Mouse (Mus musculus) liver, embryonic 14.5 days (tissue): ENCODE measurements around the gene Irx2. TPM values are rescaled to one million over a fixed set of nuclear protein-coding genes. Genes with fewer than 3 reads are reported as not detected.
A peak's percentile ranks its signal among the peaks of the same experiment; 100 is the strongest.

Source experiments
- ATAC-seq: fragments of 200-750 bp; cut with Nextera tagmentation; 2 replicates; pipeline ENCODE4 v1.8.0; 2017; ENCODE audit warnings: moderate number of reproducible peaks, mild to moderate bottlenecking, moderate library complexity; ENCODE audit not compliant: insufficient read depth
- DNase-seq, 3 experiments: peaks; one replicate each; pipeline ENCODE4 v3.0.0-alpha.2; 2012 to 2013; ENCODE audit warnings: low read depth in 3 of 3, low spot score in 3 of 3
- H3K27ac ChIP-seq: fragments of 300-500 bp; sonication (generic); 2 replicates; pipeline ENCODE4 v1.5.1; 2014; ENCODE audit warnings: moderate library complexity, mild to moderate bottlenecking, control low read depth, inconsistent platforms
- H3K27me3 ChIP-seq: fragments of 300-500 bp; sonication (generic); 2 replicates; pipeline ENCODE4 v1.6.1; 2014; ENCODE audit warnings: mild to moderate bottlenecking, low read length, moderate library complexity; ENCODE audit not compliant: control insufficient read depth, insufficient read depth
- H3K36me3 ChIP-seq: fragments of 300-500 bp; sonication (generic); replicated peaks from 2 replicates; pipeline ENCODE4 v1.6.1; 2014; ENCODE audit warnings: low read depth; ENCODE audit not compliant: control insufficient read depth, insufficient read depth
- H3K4me1 ChIP-seq, 2 experiments: fragments of 200-500 bp in 1 of 2; fragments of 300-500 bp in 1 of 2; sonication (generic) in 1 of 2; replicated peaks; 2 replicates each; pipeline ENCODE4 v1.6.1; 2012 to 2014; ENCODE audit warnings: antibody characterized with exemption in 1 of 2, inconsistent platforms in 1 of 2, low read length in 1 of 2; ENCODE audit not compliant: control insufficient read depth in 2 of 2, insufficient read depth in 2 of 2
- H3K4me2 ChIP-seq: fragments of 300-500 bp; sonication (generic); 2 replicates; pipeline ENCODE4 v1.6.1; 2014; ENCODE audit warnings: low read depth, mild to moderate bottlenecking, control low read depth, moderate library complexity
- H3K4me3 ChIP-seq, 2 experiments: fragments of 200-500 bp in 1 of 2; fragments of 300-500 bp in 1 of 2; sonication (generic) in 1 of 2; 2 replicates each; pipeline ENCODE4 v1.5.1; 2012 to 2014; ENCODE audit warnings: low read depth in 2 of 2, low read length in 2 of 2, mild to moderate bottlenecking in 2 of 2, control low read depth in 1 of 2, inconsistent platforms in 1 of 2, moderate library complexity in 1 of 2; ENCODE audit not compliant: insufficient read depth in 1 of 2
- H3K9ac ChIP-seq: fragments of 300-500 bp; sonication (generic); replicated peaks from 2 replicates; pipeline ENCODE4 v1.6.1; 2014; ENCODE audit warnings: mild to moderate bottlenecking, control low read depth, moderate library complexity
- H3K9me3 ChIP-seq: fragments of 300-500 bp; sonication (generic); 2 replicates; pipeline ENCODE4 v1.6.1; 2016; ENCODE audit warnings: low read length, mixed read lengths; ENCODE audit not compliant: control insufficient read depth
- CTCF ChIP-seq: IDR thresholded peaks from 2 replicates; pipeline ENCODE4 v1.5.1; 2016; ENCODE audit warnings: antibody characterized with exemption, low read depth, control low read depth
- EP300 ChIP-seq: IDR thresholded peaks from 2 replicates; pipeline ENCODE4 v1.6.1; 2016; ENCODE audit warnings: antibody characterized with exemption, low read depth
- WGBS: fragments of 180-500 bp; shearing (Covaris S2); extraction: QIAGEN DNeasy Blood & Tissue Kit; methylation state at CpG from one replicate; pipeline ENCODE4 v1.1.7; 2014; ENCODE audit not compliant: insufficient replicate concordance; 5-methylcytosine and 5-hydroxymethylcytosine counted together
- polyA plus RNA-seq, 2 experiments: library from polyadenylated mRNA; depleted of rRNA in 1 of 2; stranded (reverse) in 1 of 2; unstranded in 1 of 2; fragments of >200 nt; fragmentation: Nextera tagmentation in 1 of 2; extraction: Ambion mirVana in 1 of 2; gene quantifications; 2 replicates each; pipeline versions ENCODE4 v1.2.1 to v1.2.3; 2012 to 2014

Irx2 gene
- polyA plus RNA-seq, 2 experiments: 0.09 TPM; not detected in 1

DNA sequence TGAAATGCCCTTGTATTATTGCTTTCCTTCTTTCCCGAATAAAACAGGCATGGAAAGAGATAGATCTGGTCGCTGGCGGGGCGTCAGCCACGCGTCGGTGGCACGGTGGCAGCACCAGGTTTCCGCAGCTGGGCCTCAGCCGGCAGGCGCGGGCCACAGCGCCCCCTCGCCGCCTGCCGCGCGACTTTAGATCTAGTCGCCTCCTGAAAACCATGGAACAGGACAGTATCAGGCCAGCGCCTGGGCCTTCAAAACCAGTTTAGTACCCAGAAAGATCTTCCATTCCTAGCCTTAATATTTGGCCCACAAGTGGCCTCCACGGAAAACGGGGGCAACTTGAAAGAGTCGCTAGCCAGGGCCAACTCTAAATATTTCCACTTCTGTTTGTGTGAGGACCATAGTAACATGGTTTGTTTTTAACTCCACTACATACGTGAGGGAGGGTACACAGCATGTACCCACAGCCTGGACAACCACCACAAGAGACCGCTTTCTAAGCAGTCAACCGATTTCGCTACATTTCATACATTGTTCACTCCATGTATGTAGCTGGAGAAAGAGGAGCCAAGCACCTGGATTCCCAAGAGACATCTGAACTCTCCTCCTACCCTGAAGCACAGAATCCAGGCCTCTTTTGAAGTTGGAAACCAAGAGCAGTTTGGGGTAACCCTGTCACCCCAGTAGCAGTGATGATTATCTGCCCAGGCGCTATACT, 3.2 kb upstream of the Irx2 start:
- H3K9ac ChIP-seq: no peak overlapping the region
- H3K4me1 ChIP-seq: no peaks in the 10 kb centered on the region
- no peak overlapping the region for H3K4me2 ChIP-seq
- TF ChIP-seq CTCF: no peak
- H3K27me3 ChIP-seq: peaks cover 87% of the 10 kb centered on the region
- H3K27ac ChIP-seq: no peak overlapping the region
- DNase-seq: no peak
- H3K36me3 ChIP-seq: no peaks in the 10 kb centered on the region
- no peak overlapping the region for H3K4me3 ChIP-seq
- WGBS: 8% methylated on average over 28 of the region's 28 CpGs
- no peaks in the 10 kb centered on the region for H3K9me3 ChIP-seq
- ATAC-seq: no peak

DNA sequence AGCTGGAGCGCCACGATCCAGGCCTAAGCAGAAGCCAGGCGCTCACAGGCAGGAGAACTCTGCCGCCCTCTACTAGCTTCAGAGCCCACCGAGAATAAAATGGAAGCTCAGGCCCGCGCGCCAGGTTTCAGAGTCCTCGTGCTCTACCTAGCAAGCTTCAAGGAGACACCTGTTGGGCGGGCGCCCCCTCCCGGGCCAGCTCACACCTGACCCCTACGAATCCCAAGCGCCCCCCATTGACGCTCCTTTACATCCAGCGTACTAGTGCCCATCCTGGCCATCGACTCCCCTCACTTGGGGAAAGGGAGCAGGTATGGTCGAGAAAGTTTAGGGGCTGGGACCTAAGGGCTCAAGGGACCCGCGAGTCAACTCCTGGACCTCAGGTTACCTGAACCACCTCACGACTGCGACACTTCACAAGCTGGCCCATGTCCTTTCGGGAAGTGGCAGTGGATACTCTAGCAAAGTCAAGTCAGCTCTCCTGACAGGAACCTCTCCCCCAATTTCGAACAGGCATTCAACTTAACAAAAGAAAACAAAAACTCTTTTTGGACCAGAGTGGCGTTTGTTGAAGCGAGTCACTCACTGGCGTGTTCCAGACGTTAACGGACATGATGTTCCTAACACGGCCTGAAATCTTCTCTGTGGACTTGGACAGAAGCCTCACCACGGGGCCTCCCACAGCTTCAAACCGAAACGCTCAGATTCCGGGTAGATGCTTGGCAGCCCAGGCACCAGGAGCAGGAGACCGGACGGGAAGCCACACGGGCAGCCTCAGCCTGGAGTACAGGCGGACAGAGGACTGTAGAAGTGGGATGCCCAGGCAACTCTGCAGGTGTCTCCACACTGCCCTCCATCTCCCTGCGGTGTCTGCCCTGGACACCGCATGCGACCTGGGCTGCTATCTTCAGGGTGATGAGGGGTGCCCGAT, 964 bp upstream of the Irx2 start:
- H3K36me3 ChIP-seq: no peaks in the 10 kb centered on the region
- H3K27ac ChIP-seq: no peak overlapping the region
- H3K27me3 ChIP-seq: peaks cover 98% of the 10 kb centered on the region
- no peak overlapping the region for H3K9ac ChIP-seq
- ATAC-seq (no peak), DNase-seq (no peak)
- H3K9me3 ChIP-seq: no peaks in the 10 kb centered on the region
- 2% methylated on average over 42 of the region's 42 CpGs for WGBS
- no peak overlapping the region for H3K4me3 ChIP-seq
- H3K4me1 ChIP-seq: no peaks in the 10 kb centered on the region
- no peak for TF ChIP-seq EP300
- peak; percentile 14; the same call in 1 of the 2 replicates for TF ChIP-seq CTCF
- peak overlapping the region; percentile 54; the same call in 1 of the 2 replicates for H3K4me2 ChIP-seq

DNA sequence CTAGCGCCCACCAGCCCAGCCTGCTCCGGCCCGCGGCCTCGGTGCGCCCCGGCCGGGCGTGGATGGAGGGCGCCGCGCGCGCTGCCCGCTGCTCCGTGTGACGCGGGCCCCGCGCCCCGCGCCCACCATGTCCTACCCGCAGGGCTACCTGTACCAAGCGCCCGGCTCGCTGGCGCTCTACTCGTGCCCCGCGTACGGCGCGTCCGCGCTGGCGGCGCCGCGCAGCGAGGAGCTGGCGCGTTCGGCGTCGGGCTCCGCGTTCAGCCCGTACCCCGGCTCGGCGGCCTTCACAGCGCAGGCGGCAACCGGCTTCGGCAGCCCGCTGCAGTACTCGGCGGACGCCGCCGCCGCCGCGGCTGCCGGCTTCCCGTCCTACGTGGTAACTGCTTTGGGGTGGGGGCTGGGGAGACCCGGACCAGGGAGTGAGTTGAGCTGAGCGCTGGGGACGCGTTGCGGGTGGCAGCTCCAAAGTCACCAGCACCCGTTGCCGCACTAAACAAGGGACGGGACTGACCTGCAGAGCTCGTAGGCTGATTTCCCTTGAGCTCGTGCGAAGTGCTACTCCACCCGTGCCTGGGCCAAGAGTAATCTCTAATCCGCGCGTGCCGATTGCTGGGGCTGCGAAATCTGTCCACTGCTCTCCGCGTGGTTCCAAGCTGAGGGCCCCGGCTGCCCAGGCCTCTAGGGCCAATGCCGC, 463 bp downstream of the Irx2 start:
- TF ChIP-seq EP300: no peak
- TF ChIP-seq CTCF: no peak
- Histone ChIP-seq H3K27ac (no peak overlapping the region), H3K4me1 (no peaks in the 10 kb centered on the region), H3K4me2 (peak overlapping the region; percentile 54), H3K9me3 (no peaks in the 10 kb centered on the region), H3K36me3 (no peaks in the 10 kb centered on the region), H3K27me3 (peaks cover 95% of the 10 kb centered on the region), H3K9ac (no peak overlapping the region), H3K4me3 (peak overlapping the region; percentile 2 to 42; a peak in 2 of 4 replicates)
- ATAC-seq: peak; percentile 35; the same call in 1 of the 2 replicates
- under 1% methylated on average over 81 of the region's 88 CpGs for WGBS
- DNase-seq: no peak

DNA sequence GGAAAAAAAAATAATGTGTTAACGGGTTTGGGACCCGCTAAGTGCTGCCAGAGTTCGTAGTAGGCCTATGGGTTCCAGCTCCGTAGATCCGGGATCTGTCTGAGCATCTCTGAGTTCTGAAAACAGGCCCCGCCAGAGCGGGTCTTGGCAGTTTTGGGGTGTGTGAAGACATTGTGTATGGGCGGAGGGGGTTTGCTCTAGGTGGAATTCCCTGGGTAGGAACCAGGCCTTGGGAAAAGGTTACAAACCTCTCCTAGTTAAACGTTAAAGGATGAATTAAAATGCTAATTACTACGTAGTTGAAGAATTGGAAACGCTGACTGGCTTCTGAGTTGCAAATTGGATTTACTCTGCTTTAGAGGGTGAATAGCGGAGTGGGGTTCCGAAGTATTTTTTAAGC, 1.2 kb downstream of the Irx2 start:
- Histone ChIP-seq H3K4me3 (no peak overlapping the region), H3K36me3 (no peaks in the 10 kb centered on the region), H3K9me3 (no peaks in the 10 kb centered on the region), H3K9ac (no peak overlapping the region), H3K27me3 (peaks cover 94% of the 10 kb centered on the region), H3K27ac (no peak overlapping the region), H3K4me1 (no peaks in the 10 kb centered on the region), H3K4me2 (no peak overlapping the region)
- TF ChIP-seq CTCF (no peak), EP300 (no peak)
- DNase-seq (no peak), ATAC-seq (no peak)
- 2% methylated on average over 13 of the region's 13 CpGs for WGBS
